Mouse (Mus musculus): ENCODE results near the gene B3gntl1.
A peak's percentile ranks its signal among the peaks of the same experiment; 100 is the strongest.

B3gntl1 gene

GRCm38 (mm10) chr11:121648166-121648565 lies 24.8 kb downstream of the B3gntl1 start:
- no peak for DNase-seq (ENCODE audit: low spot score)

- no peak for DNase-seq (ENCODE audit: low spot score)
Observed at GRCm38 (mm10) chr11:121647321-121647720, 25.6 kb downstream of the B3gntl1 start.

- DNase-seq (ENCODE audit: low spot score) = no peak
Observed at GRCm38 (mm10) chr11:121645394-121645793, 27.6 kb downstream of the B3gntl1 start.

GRCm38 (mm10) chr11:121641501-121642145 lies 31.3 kb downstream of the B3gntl1 start:
- no peak for DNase-seq (ENCODE audit: low spot score)

DNA sequence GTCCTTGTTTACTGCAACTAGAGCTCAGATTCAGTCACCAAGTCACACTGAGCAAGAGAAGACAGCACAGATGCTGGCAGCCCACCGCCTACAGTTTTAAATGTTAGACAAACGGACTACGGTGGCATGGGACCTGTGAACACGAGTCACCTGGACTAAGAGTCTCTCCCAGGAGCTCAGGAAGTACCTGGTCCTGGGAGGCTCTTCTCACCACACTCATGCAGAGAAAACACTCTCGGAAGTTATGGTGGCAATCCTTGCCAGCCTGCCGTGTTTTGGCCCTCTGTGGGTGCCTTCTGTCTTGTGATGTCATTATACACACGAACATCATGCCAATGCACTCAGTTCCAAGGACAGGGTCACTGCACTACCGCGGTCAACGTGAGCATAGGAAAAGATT lies 36.3 kb downstream of the B3gntl1 start:
- no peak for DNase-seq (ENCODE audit: low spot score)

DNA sequence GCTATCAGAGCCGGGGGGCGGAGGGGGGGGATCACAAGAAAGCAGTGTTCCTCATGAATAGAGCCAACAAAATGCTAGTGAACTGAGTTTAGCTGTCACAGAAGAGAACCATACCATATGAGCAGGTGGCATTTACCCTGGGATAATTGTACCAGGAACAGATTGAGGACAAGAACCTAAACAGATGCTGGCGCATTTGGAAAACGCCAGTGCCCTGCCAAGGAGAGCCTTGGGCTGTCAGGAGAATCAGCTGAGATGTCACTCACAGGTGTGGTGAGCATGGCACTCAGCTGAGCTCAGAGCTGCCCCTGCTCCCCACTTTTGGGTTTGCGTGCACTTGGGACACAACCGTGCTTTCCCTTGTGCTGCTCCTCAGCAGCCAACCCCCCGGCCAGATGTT lies 41.5 kb downstream of the B3gntl1 start:
- DNase-seq (ENCODE audit: low spot score) = no peak

DNA sequence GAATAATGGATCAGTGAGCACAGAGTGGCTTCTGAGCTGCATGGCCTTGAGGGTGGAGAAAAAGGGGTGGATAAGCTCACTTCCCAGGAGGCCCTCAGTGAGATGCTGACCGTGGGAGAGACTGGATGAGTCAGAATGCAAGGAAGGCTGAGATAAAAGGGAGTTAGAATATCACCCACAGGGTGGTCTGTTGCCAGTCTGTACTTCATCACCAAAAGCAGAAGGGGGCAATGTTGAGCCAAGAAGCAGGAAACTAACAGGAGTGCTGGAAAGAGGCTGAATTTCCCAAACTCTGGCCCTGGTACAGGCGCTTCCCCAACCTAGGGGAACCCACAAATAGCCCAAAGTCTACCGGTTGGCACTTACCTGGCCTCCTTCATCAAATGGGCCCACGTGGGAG lies 42.5 kb downstream of the B3gntl1 start:
- peak; percentile 15 for DNase-seq (ENCODE audit: low spot score)

DNA sequence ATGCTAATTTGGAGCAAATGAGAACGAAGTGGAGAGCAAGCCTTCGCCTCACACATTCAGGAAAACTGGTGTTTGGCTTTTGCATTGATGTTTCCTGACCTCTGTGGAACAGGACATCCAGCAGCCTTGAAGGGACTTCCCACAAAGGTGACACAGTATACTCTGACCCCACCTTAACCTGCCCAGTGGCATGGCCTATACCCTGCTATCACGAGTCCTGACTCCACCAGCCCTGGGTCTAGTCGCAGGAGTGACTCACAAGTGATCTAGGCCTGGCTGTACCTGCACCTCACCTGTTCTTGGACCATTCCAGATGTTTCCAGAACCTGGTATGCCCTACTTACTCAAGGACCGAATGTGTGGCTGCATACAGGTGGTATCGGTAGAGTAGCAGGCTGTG lies 43.4 kb downstream of the B3gntl1 start:
- DNase-seq (ENCODE audit: low spot score) = no peak

GRCm38 (mm10) chr11:121627521-121627920 lies 45.4 kb downstream of the B3gntl1 start:
- DNase-seq (ENCODE audit: low spot score) = no peak

DNA sequence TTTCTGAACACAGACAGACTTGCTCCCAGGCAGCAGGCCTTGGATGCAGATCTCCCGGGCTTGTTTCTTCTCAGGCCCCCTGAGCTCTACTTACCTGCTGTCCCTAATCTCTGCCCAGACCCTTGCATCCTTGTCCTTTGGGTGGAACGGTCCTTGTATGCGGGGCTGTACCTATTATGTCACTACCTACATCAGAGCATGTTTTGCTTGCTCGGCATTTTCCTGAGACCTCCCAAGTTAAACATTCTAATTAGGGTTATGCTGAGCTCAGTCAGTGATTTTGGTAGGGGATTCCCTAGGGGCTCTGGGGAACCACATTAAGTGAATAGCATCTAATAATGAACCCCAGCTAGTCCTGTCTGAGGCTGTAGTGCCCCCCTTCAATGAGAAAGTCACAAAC lies 47.9 kb downstream of the B3gntl1 start:
- DNase-seq (ENCODE audit: low spot score) = no peak

GRCm38 (mm10) chr11:121617371-121617770 lies 55.6 kb downstream of the B3gntl1 start:
- no peak for DNase-seq (ENCODE audit: low spot score)

GRCm38 (mm10) chr11:121616501-121616900 lies 56.5 kb downstream of the B3gntl1 start:
- no peak for DNase-seq (ENCODE audit: low spot score)

DNA sequence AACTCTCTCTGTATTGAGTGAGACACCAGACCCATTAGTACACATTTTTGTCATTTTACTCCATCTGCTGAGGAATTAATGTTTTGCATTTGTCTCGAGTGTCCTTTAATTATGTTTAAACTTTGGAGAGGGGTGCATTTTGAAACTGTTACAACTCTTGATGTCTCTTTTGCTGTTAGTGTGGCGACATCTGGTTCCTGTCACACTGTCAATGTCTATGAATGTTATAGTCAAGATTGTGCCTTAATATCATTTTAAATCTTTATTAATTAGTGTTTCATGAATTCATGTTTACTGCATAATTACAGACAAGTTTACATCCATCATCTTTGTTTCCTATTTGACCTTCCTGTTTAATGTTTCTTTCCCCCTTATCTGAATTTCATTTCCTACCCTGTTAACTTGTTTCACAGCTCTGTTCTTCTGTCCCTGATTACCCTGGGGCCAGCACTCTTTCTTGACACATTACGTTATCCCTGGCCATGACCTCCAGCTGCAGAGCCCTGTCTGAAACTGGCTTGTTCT lies 56.9 kb downstream of the B3gntl1 start:
- no peak for DNase-seq (ENCODE audit: low spot score)

- DNase-seq (ENCODE audit: low spot score) = no peak
Observed at GRCm38 (mm10) chr11:121610976-121611375, 62.0 kb downstream of the B3gntl1 start.

DNA sequence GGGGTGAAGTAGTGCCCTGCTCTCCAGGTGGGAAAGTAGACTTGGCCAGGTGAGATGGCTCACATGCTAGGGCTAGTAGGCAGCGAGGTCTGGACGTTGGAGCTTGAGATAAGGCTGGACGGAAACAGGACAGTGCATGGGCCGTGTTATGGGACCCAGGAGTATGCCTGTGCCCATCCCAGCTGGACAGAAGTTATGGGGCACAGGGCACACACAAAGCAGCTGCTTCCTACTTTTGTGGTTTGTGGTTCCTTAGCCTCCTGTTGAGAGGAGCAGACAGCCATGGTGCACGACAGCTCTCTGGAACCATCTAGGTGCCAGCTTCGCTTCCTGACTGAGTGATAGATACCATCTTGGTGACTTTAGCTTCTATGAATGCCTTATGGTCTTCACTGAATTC lies 67.3 kb downstream of the B3gntl1 start:
- DNase-seq (ENCODE audit: low spot score) = no peak

- DNase-seq (ENCODE audit: low spot score) = no peak
Observed at GRCm38 (mm10) chr11:121601422-121601821, 71.5 kb downstream of the B3gntl1 start.

DNA sequence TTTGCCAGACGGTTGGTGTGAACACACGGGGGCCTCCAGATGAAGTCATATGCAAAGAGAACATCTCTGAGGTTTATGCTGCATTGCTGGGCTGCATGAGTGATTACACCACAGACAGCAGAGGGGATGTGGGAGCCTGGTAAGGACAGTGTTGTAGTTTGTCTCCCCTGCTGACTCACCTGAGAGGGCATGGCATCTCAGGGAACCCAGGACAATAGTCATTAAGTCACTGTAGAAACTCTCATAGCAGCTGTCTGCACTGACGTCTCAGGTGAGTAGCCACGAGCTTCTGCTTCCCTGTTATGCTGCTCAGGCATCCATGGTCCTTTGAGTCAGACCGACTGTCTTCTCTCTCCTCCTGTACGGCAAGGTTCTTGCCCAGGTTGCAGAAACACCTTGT lies 75.7 kb downstream of the B3gntl1 start:
- DNase-seq (ENCODE audit: low spot score) = no peak

DNA sequence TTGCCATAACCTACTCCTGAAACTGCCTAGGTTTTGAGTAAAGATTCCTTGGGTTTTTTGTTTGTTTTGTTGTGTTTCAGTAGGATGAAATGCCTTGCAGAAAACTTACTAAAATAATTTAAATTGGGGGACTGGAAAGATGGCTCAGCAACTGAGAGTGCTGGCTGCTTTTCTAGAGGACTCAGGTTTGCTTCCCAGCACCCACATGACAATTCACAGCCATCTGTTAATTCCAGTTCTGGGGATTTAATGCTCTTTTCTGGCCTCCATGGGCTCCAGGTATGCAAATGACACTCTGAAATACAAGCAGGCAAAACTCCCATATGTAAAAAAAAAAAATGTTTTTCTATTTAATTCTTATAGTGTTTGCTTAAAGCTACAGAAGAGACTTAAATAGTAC lies 91.1 kb downstream of the B3gntl1 start:
- DNase-seq (ENCODE audit: low spot score) = no peak

Measured in lung, postnatal 25 days (tissue).